Mouse (Mus musculus) MEL (cell line): Measurements from ENCODE around the gene Cog7.

Experiments
- CHD1 ChIP-seq: IDR thresholded peaks from 2 replicates; pipeline ENCODE4 v1.6.1; 2012; ENCODE audit warnings: low read depth, mild to moderate bottlenecking, inconsistent platforms, low read length, improper control_type of control experiment
- CTCF ChIP-seq, 3 experiments: IDR thresholded peaks in 2 of 3; conservative IDR thresholded peaks in 1 of 3; 2 replicates each; pipeline ENCODE4 v1.5.1; 2011 to 2012; ENCODE audit warnings: low read length in 3 of 3, low read depth in 2 of 3, mild to moderate bottlenecking in 2 of 3, improper control_type of control experiment in 1 of 3, inconsistent platforms in 1 of 3, mixed read lengths in 1 of 3, moderate library complexity in 1 of 3; ENCODE audit not compliant: control insufficient read depth in 1 of 3, insufficient read depth in 1 of 3, poor library complexity in 1 of 3, severe bottlenecking in 1 of 3
- EP300 ChIP-seq, 2 experiments: IDR thresholded peaks; 2 replicates each; pipeline ENCODE4 v1.6.1; 2011; ENCODE audit warnings: improper control_type of control experiment in 2 of 2, low read length in 2 of 2, low read depth in 1 of 2, mild to moderate bottlenecking in 1 of 2
- HCFC1 ChIP-seq: IDR thresholded peaks from 2 replicates; pipeline ENCODE4 v1.6.1; 2012; ENCODE audit warnings: low read depth, mild to moderate bottlenecking, inconsistent platforms, low read length, improper control_type of control experiment, moderate library complexity
- POLR2A ChIP-seq, 2 experiments: IDR thresholded peaks; 2 replicates each; pipeline ENCODE4 v1.6.1; 2011 to 2012; ENCODE audit warnings: low read length in 2 of 2, mild to moderate bottlenecking in 2 of 2, control low read depth in 1 of 2, improper control_type of control experiment in 1 of 2, low read depth in 1 of 2, moderate library complexity in 1 of 2; ENCODE audit not compliant: control insufficient read depth in 1 of 2, insufficient read depth in 1 of 2, poor library complexity in 1 of 2
- TAL1 ChIP-seq: IDR thresholded peaks from 2 replicates; pipeline ENCODE4 v1.6.1; 2012; ENCODE audit warnings: mild to moderate bottlenecking, inconsistent platforms, low read length, moderate library complexity, mixed read lengths
- USF1 ChIP-seq: IDR thresholded peaks from 2 replicates; pipeline ENCODE4 v1.6.1; 2014; ENCODE audit warnings: low read depth, mild to moderate bottlenecking, inconsistent platforms, low read length, improper control_type of control experiment, moderate library complexity
- USF2 ChIP-seq, 2 experiments: IDR thresholded peaks; 2 replicates each; pipeline ENCODE4 v1.6.1; 2011 to 2012; ENCODE audit warnings: improper control_type of control experiment in 2 of 2, low read length in 2 of 2, borderline replicate concordance in 1 of 2, inconsistent platforms in 1 of 2, low read depth in 1 of 2, mild to moderate bottlenecking in 1 of 2; ENCODE audit not compliant: insufficient read depth in 1 of 2

- no peak for TF ChIP-seq USF1
- no peak for TF ChIP-seq USF2 (IDR thresholded peaks at IDR 0.05; ENCODE audit: borderline replicate concordance in 1 of 2, insufficient read depth in 1 of 2, low read depth in 1 of 2, low read length in 2 of 2)
- TF ChIP-seq HCFC1, result no peak
- no peak for TF ChIP-seq CHD1
- no peak for TF ChIP-seq CTCF (IDR thresholded peaks at IDR 0.05 in 2 of 3, conservative IDR thresholded peaks at IDR 0.05 in 1 of 3; ENCODE audit: control insufficient read depth in 1 of 3, insufficient read depth in 1 of 3, low read depth in 2 of 3, low read length in 3 of 3, poor library complexity in 1 of 3, severe bottlenecking in 1 of 3)
- TF ChIP-seq EP300 (IDR thresholded peaks at IDR 0.05; ENCODE audit: low read depth in 1 of 2, low read length in 2 of 2), result no peak
- no peak for TF ChIP-seq POLR2A (IDR thresholded peaks at IDR 0.05; ENCODE audit: control insufficient read depth in 1 of 2, insufficient read depth in 1 of 2, low read depth in 1 of 2, low read length in 2 of 2, poor library complexity in 1 of 2)
- TF ChIP-seq TAL1, result no peak
Observed at GRCm38 (mm10) chr7:121934346-121934745, 47.2 kb downstream of the Cog7 start.
